Mouse (Mus musculus) forebrain, embryonic 15.5 days (tissue): Measurements from ENCODE around the gene Abcf1. TPM values are rescaled to one million over a fixed set of nuclear protein-coding genes. Genes with fewer than 3 reads are reported as not detected.
"Not testable (repeated sequence)": the region's sequence is repeated elsewhere in the genome, so short reads cannot be mapped to it uniquely, and the experiment has no call there.

ENCODE experiments used
- ATAC-seq: fragments of 200-750 bp; cut with Nextera tagmentation; replicated peaks from 2 replicates; pipeline ENCODE4 v1.8.0; 2017; ENCODE audit warnings: mild to moderate bottlenecking, moderate TSS enrichment, moderate library complexity
- H3K27ac ChIP-seq: fragments of 300-500 bp; sonication (generic); replicated peaks from 2 replicates; pipeline ENCODE4 v1.5.1; 2015; ENCODE audit warnings: mild to moderate bottlenecking, inconsistent platforms
- H3K27me3 ChIP-seq: fragments of 300-500 bp; sonication (generic); 2 replicates; pipeline ENCODE4 v1.6.1; 2015; ENCODE audit warnings: inconsistent platforms
- H3K36me3 ChIP-seq: fragments of 300-500 bp; sonication (generic); 2 replicates; pipeline ENCODE4 v1.6.1; 2015; ENCODE audit warnings: mild to moderate bottlenecking, inconsistent platforms
- H3K4me1 ChIP-seq: fragments of 300-500 bp; sonication (generic); 2 replicates; pipeline ENCODE4 v1.6.1; 2015; ENCODE audit warnings: inconsistent platforms
- H3K4me2 ChIP-seq: fragments of 300-500 bp; sonication (generic); replicated peaks from 2 replicates; pipeline ENCODE4 v1.6.1; 2015; ENCODE audit warnings: mild to moderate bottlenecking, inconsistent platforms
- H3K4me3 ChIP-seq: fragments of 300-500 bp; sonication (generic); 2 replicates; pipeline ENCODE4 v1.5.1; 2015; ENCODE audit warnings: mild to moderate bottlenecking, inconsistent platforms
- H3K9ac ChIP-seq: fragments of 300-500 bp; sonication (generic); replicated peaks from 2 replicates; pipeline ENCODE4 v1.6.1; 2015; ENCODE audit warnings: mild to moderate bottlenecking, inconsistent platforms
- H3K9me3 ChIP-seq: fragments of 300-500 bp; sonication (generic); 2 replicates; pipeline ENCODE4 v1.6.1; 2016; ENCODE audit warnings: inconsistent platforms
- WGBS: fragments of 180-500 bp; shearing (Covaris S2); methylation state at CpG from one replicate; pipeline ENCODE4 v1.1.7; 2015; ENCODE audit warnings: mixed read lengths; 5-methylcytosine and 5-hydroxymethylcytosine counted together
- polyA plus RNA-seq: library from polyadenylated mRNA; unstranded; fragments of >200 nt; fragmentation: Nextera tagmentation; extraction: Ambion mirVana; gene quantifications from 2 replicates; pipeline ENCODE4 v1.2.1, GENCODE M21; 2015

The Abcf1 gene
- polyA plus RNA-seq, result 88.3 and 90.3 TPM in 2 replicates

DNA sequence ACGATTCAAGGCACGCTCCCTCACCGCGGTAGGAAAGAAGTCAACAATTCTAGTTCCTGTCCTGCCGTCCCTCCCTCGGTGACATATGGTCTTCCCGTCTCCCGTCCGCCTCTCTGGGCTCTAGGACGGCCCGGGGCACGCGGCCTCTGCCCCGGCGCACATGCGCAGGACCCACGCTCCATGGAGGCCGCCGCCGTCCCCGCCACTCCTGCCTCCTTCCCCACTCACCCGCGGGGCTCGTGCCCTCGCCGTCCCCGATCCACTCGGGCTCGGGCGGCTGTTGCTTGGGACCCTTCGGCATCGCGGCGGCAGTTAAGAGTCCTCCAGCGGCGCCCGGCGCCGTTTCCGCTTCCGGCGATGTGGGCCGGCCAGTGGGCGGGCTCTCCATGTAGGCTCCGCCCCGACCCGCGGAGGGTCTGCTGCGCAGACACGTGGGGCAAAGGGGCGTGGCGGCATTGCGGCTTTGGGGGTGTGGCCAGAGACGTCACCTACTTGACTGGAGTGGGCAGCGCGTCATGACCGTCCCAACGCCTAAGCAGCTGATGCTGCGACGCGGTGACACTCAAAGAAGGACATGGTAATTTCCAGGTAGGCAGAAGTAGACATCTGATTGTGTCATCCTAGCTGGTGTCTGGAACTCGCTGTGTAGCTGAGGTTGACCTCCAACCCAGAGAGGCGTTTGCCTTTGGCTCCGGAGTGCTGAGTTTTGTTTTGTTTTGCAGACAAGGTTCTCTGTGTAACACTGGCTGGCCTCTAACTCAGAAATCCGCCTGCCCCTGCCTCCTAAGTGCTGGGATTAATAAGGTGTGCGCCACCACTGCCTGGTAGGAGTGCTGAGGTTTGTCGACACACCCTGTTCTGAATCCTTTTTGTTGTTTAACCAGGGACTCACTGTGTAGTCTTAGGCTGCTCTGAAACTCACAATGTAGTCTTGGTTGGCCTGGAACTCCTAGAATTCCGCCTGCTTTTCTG, at the start of gene Abcf1:
TSS of gene Abcf1 (minus strand) at position 344 of the 972 bp plus-strand sequence.
- Histone ChIP-seq H3K27ac (peak within 1 kb of the TSS; percentile 67), H3K27me3 (no peaks in the 10 kb centered on the region), H3K36me3 (peaks cover 24% of the 10 kb centered on the region), H3K4me2 (peak within 1 kb of the TSS; percentile 61), H3K4me1 (peaks cover 23% of the 10 kb centered on the region), H3K9ac (peak within 1 kb of the TSS; percentile 70), H3K4me3 (peak within 1 kb of the TSS; percentile 54), H3K9me3 (no peaks in the 10 kb centered on the region)
- ATAC-seq, result peak; percentile 93
- under 1% methylated on average over 68 of the region's 68 CpGs for WGBS

DNA sequence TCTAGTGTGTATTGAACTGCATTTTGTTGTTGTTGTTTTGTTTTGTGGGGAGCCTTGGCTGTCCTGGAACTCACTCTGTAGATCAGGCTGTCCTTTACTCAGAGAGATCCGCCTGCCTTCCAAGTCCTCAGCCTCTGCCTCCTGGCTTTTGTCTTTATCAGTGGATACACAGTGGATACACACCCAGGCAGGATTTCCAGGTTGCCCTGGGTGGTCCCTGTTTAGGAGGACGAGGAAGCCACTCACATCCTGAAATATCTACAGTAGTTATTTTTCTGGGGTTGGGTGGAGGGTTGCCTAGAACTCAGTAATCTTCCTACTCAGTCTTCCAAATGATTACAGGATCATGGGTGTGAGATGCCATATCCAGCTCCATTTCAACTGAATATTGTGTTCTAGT, 49.4 kb upstream of the Abcf1 start:
- Histone ChIP-seq H3K4me1 (no peaks in the 10 kb centered on the region), H3K27me3 (no peaks in the 10 kb centered on the region), H3K27ac (no peak overlapping the region), H3K36me3 (peaks cover 13% of the 10 kb centered on the region), H3K4me2 (no peak overlapping the region), H3K9ac (no peak overlapping the region), H3K9me3 (no peaks in the 10 kb centered on the region), H3K4me3 (no peak overlapping the region)
- 71% methylated on average over 2 of the region's 2 CpGs for WGBS
- no peak for ATAC-seq

DNA sequence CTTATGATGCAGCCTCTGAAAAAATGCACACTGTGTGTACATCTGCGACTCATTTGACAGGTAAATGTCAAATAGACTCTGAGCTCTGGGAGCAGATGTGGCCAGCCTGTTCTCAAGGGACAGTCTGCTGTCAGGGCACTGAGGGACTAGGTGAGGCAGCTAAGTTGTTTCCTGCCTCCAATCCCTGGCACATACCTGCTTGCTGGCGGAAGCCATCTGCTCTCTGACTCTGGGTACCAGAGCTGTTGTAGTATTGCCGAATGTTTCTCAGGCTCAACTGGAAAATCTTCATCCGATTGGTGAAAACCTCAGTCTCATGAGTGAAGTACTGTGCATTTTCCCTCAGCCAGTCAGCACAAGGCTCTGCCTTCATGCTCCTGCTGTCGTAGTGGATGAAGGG, 47.5 kb upstream of the Abcf1 start:
- Histone ChIP-seq H3K4me2 (no peak overlapping the region), H3K27ac (no peak overlapping the region), H3K4me1 (no peaks in the 10 kb centered on the region), H3K4me3 (no peak overlapping the region), H3K36me3 (peaks cover 13% of the 10 kb centered on the region), H3K27me3 (no peaks in the 10 kb centered on the region), H3K9ac (no peak overlapping the region), H3K9me3 (no peaks in the 10 kb centered on the region)
- WGBS, result 90% methylated on average over 5 of the region's 5 CpGs
- no peak for ATAC-seq

DNA sequence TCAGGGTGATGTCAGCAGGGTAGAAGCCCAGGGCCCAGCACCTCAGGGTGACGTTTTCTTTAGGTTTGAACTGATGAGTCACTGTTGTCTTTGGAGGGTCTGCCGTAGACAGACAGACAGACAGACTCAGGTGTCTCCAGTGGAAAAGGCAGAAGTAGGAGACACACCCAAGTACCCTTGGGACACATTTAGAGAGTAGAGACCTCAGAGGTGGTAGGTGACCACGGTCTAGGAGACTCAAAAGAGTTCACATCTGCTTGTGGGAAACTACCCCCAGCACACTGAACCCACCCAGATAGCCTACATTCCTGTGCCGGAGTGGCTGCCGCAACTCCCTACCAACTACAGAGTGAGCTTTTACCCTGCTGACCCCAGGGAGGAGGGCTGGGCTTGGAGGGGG, 45.4 kb upstream of the Abcf1 start:
- Histone ChIP-seq H3K27me3 (no peaks in the 10 kb centered on the region), H3K36me3 (peaks cover 13% of the 10 kb centered on the region), H3K4me3 (no peak overlapping the region), H3K4me1 (no peaks in the 10 kb centered on the region), H3K27ac (no peak overlapping the region), H3K9me3 (no peaks in the 10 kb centered on the region), H3K4me2 (no peak overlapping the region), H3K9ac (no peak overlapping the region)
- 96% methylated on average over 5 of the region's 5 CpGs for WGBS
- ATAC-seq, result no peak

DNA sequence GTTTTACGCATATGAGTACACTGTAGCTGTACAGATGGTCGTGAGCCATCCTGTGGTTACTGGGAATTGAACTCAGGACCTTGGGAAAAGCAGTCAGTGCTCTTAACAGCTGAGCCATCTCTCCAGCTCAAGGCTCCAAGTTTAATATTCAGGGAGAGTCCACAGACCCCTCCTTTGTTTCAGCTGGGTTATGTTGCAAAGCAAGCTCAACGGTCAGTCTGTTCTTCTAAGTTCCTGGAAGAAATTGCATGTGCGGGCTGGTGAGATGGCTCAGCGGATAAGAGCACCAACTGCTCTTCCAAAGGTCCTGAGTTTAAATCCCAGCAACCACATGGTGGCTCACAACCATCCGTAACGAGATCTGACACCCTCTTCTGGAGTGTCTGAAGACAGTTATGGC, 34.8 kb upstream of the Abcf1 start:
- not testable (repeated sequence) for H3K36me3 ChIP-seq, ATAC-seq, H3K27me3 ChIP-seq, H3K4me2 ChIP-seq, H3K9ac ChIP-seq, H3K9me3 ChIP-seq, H3K4me1 ChIP-seq, H3K4me3 ChIP-seq, H3K27ac ChIP-seq
- 93% methylated on average over 7 of the region's 7 CpGs for WGBS

DNA sequence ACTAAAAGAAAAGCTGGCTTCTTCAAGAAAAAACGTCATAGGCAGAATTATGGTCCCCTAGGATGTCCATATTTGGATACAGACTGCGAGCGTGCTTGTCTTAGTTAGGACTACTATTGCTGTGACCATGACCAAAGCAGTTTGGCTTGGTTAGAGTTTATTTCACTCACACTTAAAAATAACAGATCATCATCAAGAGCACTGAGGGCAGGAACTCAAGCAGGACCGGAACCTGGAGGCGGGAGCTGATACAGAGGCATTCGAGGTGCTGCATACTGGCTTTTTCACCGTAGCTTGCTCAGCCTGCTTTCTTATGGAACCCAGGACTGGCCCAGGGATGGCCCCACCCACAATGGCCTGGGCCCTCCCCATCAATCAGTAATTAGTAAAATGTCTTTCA, 33.8 kb upstream of the Abcf1 start:
- Histone ChIP-seq H3K9me3 (no peaks in the 10 kb centered on the region), H3K4me1 (no peaks in the 10 kb centered on the region), H3K27ac (no peak overlapping the region), H3K36me3 (no peaks in the 10 kb centered on the region), H3K4me3 (no peak overlapping the region), H3K27me3 (no peaks in the 10 kb centered on the region), H3K9ac (no peak overlapping the region), H3K4me2 (no peak overlapping the region)
- WGBS, result 96% methylated on average over 7 of the region's 7 CpGs
- ATAC-seq, result no peak

DNA sequence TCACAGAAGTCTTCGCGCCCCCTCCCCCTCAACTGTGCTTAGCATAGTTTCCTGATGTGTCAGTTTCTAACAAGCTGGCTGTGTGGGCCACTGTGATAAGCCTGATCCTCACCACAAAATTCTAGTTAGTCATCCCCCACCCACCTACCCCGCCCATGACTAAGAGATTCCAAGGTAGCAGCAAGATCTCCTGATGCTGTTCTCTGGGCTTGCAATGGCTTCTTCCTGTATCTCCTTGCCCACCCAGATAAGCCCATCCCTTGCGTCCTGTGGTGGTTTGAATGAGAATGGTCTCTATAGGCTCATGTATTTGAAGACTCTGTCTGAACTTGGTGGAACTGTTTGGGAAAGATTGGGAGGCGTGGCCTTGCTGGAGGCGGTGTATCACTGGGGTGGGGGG, 32.4 kb upstream of the Abcf1 start:
- H3K9ac ChIP-seq, result no peak overlapping the region
- H3K27me3 ChIP-seq, result no peaks in the 10 kb centered on the region
- no peak for ATAC-seq
- H3K4me1 ChIP-seq, result peaks cover 8% of the 10 kb centered on the region; the same call in 1 of the 2 replicates
- no peak overlapping the region for H3K4me2 ChIP-seq
- WGBS, result 97% methylated on average over 6 of the region's 6 CpGs
- no peaks in the 10 kb centered on the region for H3K36me3 ChIP-seq
- no peak overlapping the region for H3K27ac ChIP-seq
- no peaks in the 10 kb centered on the region for H3K9me3 ChIP-seq
- no peak overlapping the region for H3K4me3 ChIP-seq

DNA sequence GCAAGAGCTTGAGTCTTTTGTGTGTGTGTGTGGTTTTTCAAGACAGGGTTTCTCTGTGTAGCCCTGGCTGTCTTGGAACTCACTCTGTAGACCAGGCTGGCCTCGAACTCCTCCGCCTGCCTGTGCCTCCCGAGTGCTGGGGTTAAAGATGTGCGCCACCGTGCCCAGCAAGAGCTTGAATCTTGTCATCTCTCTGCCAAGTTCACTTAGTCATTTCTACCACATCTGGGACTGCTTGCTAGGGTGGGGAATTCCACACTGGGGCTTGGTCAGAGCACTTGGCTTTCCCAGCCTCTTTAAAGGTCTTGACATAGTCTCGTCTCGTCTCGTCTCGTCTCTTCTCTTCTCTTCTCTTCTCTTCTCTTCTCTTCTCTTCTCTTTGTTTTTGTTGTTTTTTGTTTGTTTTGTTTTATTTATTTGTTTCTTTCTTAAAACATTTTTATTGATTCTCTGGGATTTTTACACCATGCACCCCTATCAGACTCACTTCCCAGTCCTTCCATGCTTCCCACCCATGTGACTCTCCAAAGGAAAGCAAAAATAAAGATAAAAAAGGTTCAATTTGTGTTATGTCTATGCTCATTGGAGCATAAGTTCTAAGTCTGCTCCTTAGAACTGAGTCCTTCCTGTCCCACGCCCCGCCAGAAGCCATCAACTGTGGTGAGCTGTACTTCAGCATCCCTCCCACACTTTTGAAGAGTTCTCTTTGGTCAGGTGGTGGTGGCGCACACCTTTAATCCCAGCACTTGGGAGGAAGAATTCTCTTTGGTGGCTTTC, 31.7 kb upstream of the Abcf1 start:
- Histone ChIP-seq H3K9ac (no peak overlapping the region), H3K4me3 (no peak overlapping the region), H3K27me3 (no peaks in the 10 kb centered on the region), H3K4me2 (no peak overlapping the region), H3K27ac (no peak overlapping the region), H3K9me3 (no peaks in the 10 kb centered on the region), H3K36me3 (no peaks in the 10 kb centered on the region), H3K4me1 (peaks cover 14% of the 10 kb centered on the region; the same call in 1 of the 2 replicates)
- ATAC-seq, result no peak
- 96% methylated on average over 12 of the region's 12 CpGs for WGBS

DNA sequence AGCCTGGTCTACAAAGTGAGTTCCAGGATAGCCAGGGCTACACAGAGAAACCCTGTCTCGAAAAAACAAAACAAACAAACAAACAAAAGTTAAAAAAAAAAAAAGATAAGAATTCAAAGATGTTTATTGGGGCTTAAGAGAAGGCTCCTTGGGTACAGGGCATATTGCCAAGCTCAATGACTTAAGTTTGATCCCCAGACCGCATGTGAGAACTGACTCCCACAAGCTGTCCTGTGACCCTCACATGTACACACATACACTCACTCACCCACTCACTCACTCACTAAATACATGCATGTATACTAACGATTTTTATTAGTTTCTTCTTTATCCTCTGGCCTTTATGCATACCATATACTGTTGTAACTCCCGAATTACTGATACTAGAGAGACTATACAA, 30.8 kb upstream of the Abcf1 start:
- Histone ChIP-seq H3K4me1 (peaks cover 21% of the 10 kb centered on the region), H3K9me3 (no peaks in the 10 kb centered on the region), H3K27me3 (no peaks in the 10 kb centered on the region), H3K4me3 (no peak overlapping the region), H3K4me2 (no peak overlapping the region), H3K9ac (no peak overlapping the region), H3K27ac (no peak overlapping the region), H3K36me3 (no peaks in the 10 kb centered on the region)
- ATAC-seq, result no peak
- WGBS, result 88% methylated on average over 4 of the region's 4 CpGs

DNA sequence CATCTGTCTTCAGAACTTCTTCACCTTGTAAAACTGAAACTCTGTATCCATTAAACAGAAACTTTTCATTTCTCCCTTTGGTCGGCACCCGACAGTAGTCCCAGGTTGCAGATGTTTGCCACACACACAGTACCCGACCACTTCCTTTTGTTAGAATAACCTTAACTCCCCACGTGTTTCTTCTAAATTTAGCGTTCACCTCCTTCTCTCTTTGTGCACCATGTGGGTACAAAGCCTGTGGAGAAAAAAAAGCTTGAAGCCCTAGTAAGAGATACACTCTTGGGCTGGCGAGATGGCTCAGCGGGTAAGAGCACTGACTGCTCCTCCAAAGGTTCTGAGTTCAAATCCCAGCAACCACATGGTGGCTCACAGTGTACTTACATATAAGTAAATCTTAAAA, 29.8 kb upstream of the Abcf1 start:
- no peak for ATAC-seq
- Histone ChIP-seq H3K4me1 (peaks cover 26% of the 10 kb centered on the region), H3K9me3 (no peaks in the 10 kb centered on the region), H3K36me3 (no peaks in the 10 kb centered on the region), H3K4me3 (no peak overlapping the region), H3K27ac (no peak overlapping the region), H3K9ac (no peak overlapping the region), H3K27me3 (no peaks in the 10 kb centered on the region), H3K4me2 (no peak overlapping the region)
- 91% methylated on average over 7 of the region's 7 CpGs for WGBS

DNA sequence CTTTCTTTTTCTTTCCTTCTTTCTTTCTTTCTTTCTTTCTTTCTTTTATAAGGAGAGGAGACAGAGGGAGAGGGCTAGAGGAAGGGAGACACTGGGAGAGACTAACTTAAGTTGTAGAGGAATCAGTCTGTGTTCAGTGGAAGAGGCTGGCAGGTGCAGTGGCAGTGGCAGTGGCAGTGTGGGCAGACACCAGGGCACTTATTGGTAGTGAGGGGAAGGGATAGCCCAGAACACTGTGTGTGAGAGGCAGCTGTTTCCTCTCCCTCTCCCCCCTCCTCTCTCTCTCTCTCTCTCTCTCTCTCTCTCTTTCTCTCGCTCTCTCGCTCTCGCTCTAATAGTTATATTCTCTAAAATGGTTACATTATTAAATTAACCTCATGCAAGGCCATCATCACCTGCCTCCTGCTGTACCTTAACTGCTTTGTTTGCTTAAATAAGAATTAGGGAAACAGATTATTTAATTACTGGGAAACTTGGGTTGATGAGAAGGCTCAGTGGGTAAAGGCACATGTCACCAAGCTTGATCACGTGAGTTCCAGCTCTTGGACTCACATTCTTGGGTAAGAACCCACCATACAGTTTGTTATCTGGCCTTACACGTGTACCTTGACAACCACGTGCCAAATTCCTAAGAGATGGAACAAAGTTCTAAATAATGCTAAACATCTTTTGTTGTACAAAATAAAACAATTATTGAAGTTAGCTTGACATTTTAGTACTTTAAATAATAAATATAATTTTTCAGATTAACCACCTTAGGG, 29.2 kb upstream of the Abcf1 start:
- H3K27me3 ChIP-seq, result no peaks in the 10 kb centered on the region
- no peak overlapping the region for H3K9ac ChIP-seq
- no peak for ATAC-seq
- H3K4me3 ChIP-seq, result no peak overlapping the region
- no peaks in the 10 kb centered on the region for H3K9me3 ChIP-seq
- no peak overlapping the region for H3K27ac ChIP-seq
- peaks cover 26% of the 10 kb centered on the region for H3K4me1 ChIP-seq
- no peaks in the 10 kb centered on the region for H3K36me3 ChIP-seq
- 86% methylated on average over 6 of the region's 6 CpGs for WGBS
- H3K4me2 ChIP-seq, result no peak overlapping the region
